Mouse (Mus musculus): ENCODE results near the gene Ctf2. TPM values are rescaled to one million over a fixed set of nuclear protein-coding genes. Genes with fewer than 3 reads are reported as not detected.

The Ctf2 gene
- polyA plus RNA-seq, 1 experiment from 2014 or later: 0.08 TPM

DNA sequence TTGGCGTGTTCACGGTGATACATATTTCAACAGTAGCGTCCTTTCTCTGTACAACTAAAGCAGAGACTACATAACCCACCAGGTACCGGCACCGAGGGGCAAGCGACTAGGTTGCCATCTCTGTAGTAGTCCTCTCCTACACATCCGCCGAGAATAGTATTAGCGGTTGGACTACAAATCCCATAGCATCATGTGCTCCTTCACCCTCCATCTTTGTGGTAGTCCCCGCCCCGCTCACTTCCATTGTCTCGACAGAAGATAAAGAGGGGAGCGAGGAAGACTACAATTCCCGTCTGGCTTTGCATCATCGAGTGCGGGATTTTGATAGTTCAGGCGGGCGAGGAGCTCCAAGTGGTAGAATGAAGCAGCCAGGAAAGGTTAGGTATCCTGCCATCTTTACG lies 13.3 kb upstream of the Ctf2 start:
- DNase-seq (ENCODE audit: low spot score): peak; percentile 99
- no peaks in the 10 kb centered on the region for H3K27me3 ChIP-seq (replicated peaks; ENCODE audit: insufficient read depth, low read length)

DNA sequence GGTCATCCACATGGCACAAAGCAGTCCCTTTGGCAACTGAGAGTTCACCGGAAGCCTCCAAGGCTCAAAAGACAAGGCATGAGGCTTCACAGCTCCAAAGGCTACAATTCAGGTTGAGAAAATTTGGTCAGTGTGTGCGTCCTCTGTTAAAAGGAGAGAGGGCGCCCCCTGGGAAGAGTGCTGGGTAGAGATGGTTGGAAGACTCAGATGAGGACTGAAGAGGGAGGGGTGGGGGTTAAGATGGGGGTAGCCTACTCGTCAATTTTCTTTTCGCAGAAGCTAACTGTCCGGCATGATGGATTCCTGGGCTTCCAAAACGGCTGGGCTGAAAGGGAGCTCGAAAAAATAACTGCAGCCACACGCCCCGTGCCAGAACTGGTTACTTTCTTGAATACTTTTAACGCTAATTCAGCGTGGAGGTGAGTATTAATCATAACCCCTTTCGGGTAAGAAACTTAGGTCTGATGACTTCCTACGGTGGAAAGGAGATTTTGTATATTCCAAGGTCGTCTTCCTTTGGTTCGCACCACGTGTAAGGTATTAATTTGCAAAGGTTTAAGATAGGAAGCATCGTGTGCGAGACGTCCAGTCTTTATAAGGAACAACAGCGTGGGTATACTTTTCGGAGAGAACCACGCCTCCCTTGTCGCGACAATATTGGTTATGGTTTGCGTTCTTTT lies 12.5 kb upstream of the Ctf2 start, which contains the start of gene Fbxl19:
TSS of gene Fbxl19 (plus strand) at position 178 of the 680 bp plus-strand sequence.
- no peaks in the 10 kb centered on the region for H3K4me1 ChIP-seq (ENCODE audit: insufficient read depth, low read depth, low read length)
- no peak within 1 kb of the TSS for H3K9ac ChIP-seq (replicated peaks; ENCODE audit: low read depth)
- peak within 1 kb of the TSS; percentile 98 for H3K4me2 ChIP-seq (replicated peaks; ENCODE audit: low read depth, low read length)
- DNase-seq (ENCODE audit: low spot score) (peak; percentile 81), ATAC-seq (no peak)
- H3K36me3 ChIP-seq (ENCODE audit: insufficient read depth, low read length): no peaks in the 10 kb centered on the region; the same call in 1 of the 2 replicates
- H3K27me3 ChIP-seq (replicated peaks; ENCODE audit: insufficient read depth, low read length): no peaks in the 10 kb centered on the region
- peak within 1 kb of the TSS; percentile 59 for H3K4me3 ChIP-seq (ENCODE audit: low read depth, low read length)
- H3K9me3 ChIP-seq (ENCODE audit: low read length): no peaks in the 10 kb centered on the region
- H3K27ac ChIP-seq (ENCODE audit: low read length): peak within 1 kb of the TSS; percentile 66; the same call in 1 of the 2 replicates
- TF ChIP-seq EP300 (IDR thresholded peaks at IDR 0.05): no peak
- peak; percentile 75 for TF ChIP-seq CTCF (IDR thresholded peaks at IDR 0.05)
- under 1% methylated on average over 26 of the region's 26 CpGs for WGBS

More for the DNA sequence above, 13.3 kb upstream of the Ctf2 start:
- H3K4me3 ChIP-seq (ENCODE audit: low read depth, low read length): peak overlapping the region; percentile 59
- H3K9ac ChIP-seq (replicated peaks; ENCODE audit: low read depth): no peak overlapping the region
- no peaks in the 10 kb centered on the region; the same call in 1 of the 2 replicates for H3K36me3 ChIP-seq (ENCODE audit: insufficient read depth, low read length)
- no peaks in the 10 kb centered on the region for H3K4me1 ChIP-seq (ENCODE audit: insufficient read depth, low read depth, low read length)
- H3K9me3 ChIP-seq (ENCODE audit: low read length): no peaks in the 10 kb centered on the region
- peak overlapping the region; percentile 66 for H3K27ac ChIP-seq (ENCODE audit: low read length)
- peak overlapping the region; percentile 98 for H3K4me2 ChIP-seq (replicated peaks; ENCODE audit: low read depth, low read length)
- TF ChIP-seq EP300 (IDR thresholded peaks at IDR 0.05) (no peak; the same call in 1 of the 2 replicates), CTCF (IDR thresholded peaks at IDR 0.05) (0 out of 2 replicates have a peak, but pooled peaks have one; percentile 18)
- ATAC-seq: peak; percentile 86
- under 1% methylated on average over 19 of the region's 19 CpGs for WGBS

DNA sequence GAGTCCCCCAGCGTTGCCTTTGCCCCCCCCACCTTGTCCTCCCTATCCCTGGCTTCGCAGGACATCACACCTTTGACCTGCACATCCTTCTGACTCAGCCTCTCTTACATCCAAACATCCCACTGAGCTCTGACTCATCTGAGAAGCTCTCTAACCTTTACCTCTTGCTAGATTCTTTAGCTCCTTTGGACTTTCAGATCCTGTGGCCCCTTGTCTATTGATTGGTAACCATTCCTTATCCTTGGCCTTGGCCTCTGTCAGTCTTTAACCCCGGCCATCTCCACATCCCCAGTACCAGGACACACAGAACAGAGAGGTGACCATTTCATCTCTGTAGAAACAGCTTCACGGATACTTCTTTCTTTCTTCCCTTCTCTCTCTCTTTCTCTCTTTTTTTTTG lies 1.8 kb downstream of the Ctf2 start:
- no peaks in the 10 kb centered on the region for H3K27me3 ChIP-seq (replicated peaks; ENCODE audit: insufficient read depth, low read length)
- no peaks in the 10 kb centered on the region for H3K36me3 ChIP-seq (ENCODE audit: insufficient read depth, low read length)
- H3K4me3 ChIP-seq (ENCODE audit: low read depth, low read length): no peak overlapping the region
- ATAC-seq (no peak), DNase-seq (ENCODE audit: low spot score) (no peak)
- H3K9ac ChIP-seq (replicated peaks; ENCODE audit: low read depth): no peak overlapping the region
- H3K27ac ChIP-seq (ENCODE audit: low read length): no peak overlapping the region
- no peak overlapping the region for H3K4me2 ChIP-seq (replicated peaks; ENCODE audit: low read depth, low read length)
- TF ChIP-seq CTCF (IDR thresholded peaks at IDR 0.05) (no peak), EP300 (IDR thresholded peaks at IDR 0.05) (no peak)
- no peaks in the 10 kb centered on the region for H3K9me3 ChIP-seq (ENCODE audit: low read length)
- 62% methylated on average over 4 of the region's 4 CpGs for WGBS
- no peaks in the 10 kb centered on the region for H3K4me1 ChIP-seq (ENCODE audit: insufficient read depth, low read depth, low read length)

DNA sequence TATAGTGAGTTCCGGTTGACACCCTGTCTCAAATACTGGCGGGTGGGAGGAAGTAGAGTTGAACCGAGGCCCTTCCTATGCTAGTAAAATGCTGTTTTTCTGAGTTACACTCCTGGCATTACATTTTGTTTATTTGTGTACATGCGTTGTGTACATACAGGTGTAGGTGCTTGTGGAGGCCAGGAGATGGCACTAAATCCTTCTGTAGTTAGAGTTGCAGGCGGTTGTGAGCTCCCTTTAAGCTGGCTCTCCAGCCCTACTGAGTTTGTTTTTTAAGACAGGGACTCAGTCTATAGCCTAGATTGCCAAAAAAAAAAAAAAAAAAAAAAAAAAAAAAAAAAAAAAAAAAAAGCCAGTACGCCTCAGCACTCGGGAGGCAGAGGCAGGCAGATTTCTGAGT lies 4.1 kb downstream of the Ctf2 start:
- ATAC-seq (no peak), DNase-seq (ENCODE audit: low spot score) (no peak)
- Histone ChIP-seq H3K36me3 (ENCODE audit: insufficient read depth, low read length) (no peaks in the 10 kb centered on the region), H3K9ac (replicated peaks; ENCODE audit: low read depth) (no peak overlapping the region), H3K4me1 (ENCODE audit: insufficient read depth, low read depth, low read length) (no peaks in the 10 kb centered on the region), H3K9me3 (ENCODE audit: low read length) (no peaks in the 10 kb centered on the region), H3K27me3 (replicated peaks; ENCODE audit: insufficient read depth, low read length) (no peaks in the 10 kb centered on the region), H3K27ac (ENCODE audit: low read length) (no peak overlapping the region), H3K4me2 (replicated peaks; ENCODE audit: low read depth, low read length) (no peak overlapping the region), H3K4me3 (ENCODE audit: low read depth, low read length) (no peak overlapping the region)
- WGBS: 73% methylated on average over 7 of the region's 7 CpGs
- TF ChIP-seq EP300 (IDR thresholded peaks at IDR 0.05) (no peak), CTCF (IDR thresholded peaks at IDR 0.05) (peak; percentile 14; the same call in 1 of the 2 replicates)

DNA sequence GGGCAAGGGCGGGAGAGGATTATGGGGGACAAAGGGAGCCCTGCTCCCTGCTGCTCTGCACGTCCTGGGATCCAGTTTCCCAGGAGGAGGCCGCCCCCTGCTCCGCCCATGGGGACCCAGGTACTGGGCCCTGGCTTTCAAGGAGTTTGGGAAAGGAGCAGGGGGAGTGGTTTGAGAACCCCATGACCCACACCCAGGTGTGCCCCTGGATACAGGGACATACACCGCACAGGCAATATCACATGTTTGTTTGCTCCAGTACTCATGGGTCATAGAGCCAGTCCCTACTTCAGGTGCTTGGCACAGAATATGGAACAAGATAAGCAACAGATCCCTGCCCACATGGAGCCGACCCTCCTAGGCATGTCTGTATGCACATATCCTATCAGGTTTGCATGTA lies 6.0 kb downstream of the Ctf2 start:
- DNase-seq (ENCODE audit: low spot score) (no peak), ATAC-seq (peak; percentile 70)
- TF ChIP-seq EP300 (IDR thresholded peaks at IDR 0.05) (no peak), CTCF (IDR thresholded peaks at IDR 0.05) (no peak)
- 44% methylated on average over 6 of the region's 6 CpGs for WGBS
- Histone ChIP-seq H3K27me3 (replicated peaks; ENCODE audit: insufficient read depth, low read length) (no peaks in the 10 kb centered on the region), H3K36me3 (ENCODE audit: insufficient read depth, low read length) (no peaks in the 10 kb centered on the region), H3K27ac (ENCODE audit: low read length) (no peak overlapping the region), H3K4me2 (replicated peaks; ENCODE audit: low read depth, low read length) (no peak overlapping the region), H3K4me1 (ENCODE audit: insufficient read depth, low read depth, low read length) (no peaks in the 10 kb centered on the region), H3K9ac (replicated peaks; ENCODE audit: low read depth) (no peak overlapping the region), H3K9me3 (ENCODE audit: low read length) (no peaks in the 10 kb centered on the region), H3K4me3 (ENCODE audit: low read depth, low read length) (no peak overlapping the region)

DNA sequence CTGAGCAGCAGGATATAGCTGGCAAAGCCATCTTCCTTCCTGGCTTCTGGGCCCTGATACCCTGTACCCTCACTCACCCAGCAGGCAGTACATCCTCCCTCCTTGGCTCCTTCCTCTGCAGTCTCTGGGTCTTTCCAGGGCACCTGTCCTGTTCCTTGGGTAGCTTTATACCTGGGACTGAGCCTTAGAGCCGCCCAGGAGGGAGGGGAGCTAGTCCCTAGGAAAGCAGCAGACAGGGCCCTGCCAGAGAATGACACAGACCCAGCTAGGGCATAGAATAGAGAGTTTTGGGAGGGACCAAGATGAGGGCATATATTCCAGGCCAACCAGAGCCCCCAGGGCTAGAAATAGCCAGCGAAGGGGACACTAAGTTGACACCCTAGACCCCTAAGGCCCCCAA lies 6.5 kb downstream of the Ctf2 start:
- ATAC-seq (no peak), DNase-seq (ENCODE audit: low spot score) (no peak)
- Histone ChIP-seq H3K9ac (replicated peaks; ENCODE audit: low read depth) (no peak overlapping the region), H3K4me3 (ENCODE audit: low read depth, low read length) (no peak overlapping the region), H3K27ac (ENCODE audit: low read length) (no peak overlapping the region), H3K36me3 (ENCODE audit: insufficient read depth, low read length) (no peaks in the 10 kb centered on the region), H3K27me3 (replicated peaks; ENCODE audit: insufficient read depth, low read length) (no peaks in the 10 kb centered on the region), H3K9me3 (ENCODE audit: low read length) (no peaks in the 10 kb centered on the region), H3K4me1 (ENCODE audit: insufficient read depth, low read depth, low read length) (no peaks in the 10 kb centered on the region), H3K4me2 (replicated peaks; ENCODE audit: low read depth, low read length) (no peak overlapping the region)
- no peak for TF ChIP-seq EP300 (IDR thresholded peaks at IDR 0.05)
- no peak for TF ChIP-seq CTCF (IDR thresholded peaks at IDR 0.05)
- 47% methylated on average over 2 of the region's 2 CpGs for WGBS

Data from lung, postnatal 0 days (tissue).